Mouse (Mus musculus): ENCODE results near the gene Sap30bp.

- TF ChIP-seq SMC3 (IDR thresholded peaks at IDR 0.05; ENCODE audit: low read depth, low read length) (0 out of 2 replicates have a peak, but pooled peaks have one; percentile 4), GABPA (IDR thresholded peaks at IDR 0.05; ENCODE audit: insufficient replicate concordance, low read depth, low read length) (no peak), POLR2A (IDR thresholded peaks at IDR 0.05; ENCODE audit: low read depth, low read length) (no peak), SIN3A (IDR thresholded peaks at IDR 0.05; ENCODE audit: low read length) (no peak), CTCF (conservative IDR thresholded peaks at IDR 0.05 in 1 of 2, IDR thresholded peaks at IDR 0.05 in 1 of 2; ENCODE audit: low read depth in 2 of 2, low read length in 2 of 2) (peak in 1 of 2 experiments; percentile 44; a peak in 2 of 4 replicates), TBP (conservative IDR thresholded peaks at IDR 0.05; ENCODE audit: low read depth, low read length) (no peak), CHD2 (IDR thresholded peaks at IDR 0.05; ENCODE audit: low read length) (no peak), MEF2A (IDR thresholded peaks at IDR 0.05; ENCODE audit: borderline replicate concordance, low read depth, low read length) (no peak), EP300 (IDR thresholded peaks at IDR 0.05; ENCODE audit: low read length) (no peak)
Measured at GRCm38 (mm10) chr11:115974309-115975082, 41.4 kb downstream of the Sap30bp start, which contains the start of gene Itgb4.
